Mouse (Mus musculus): ENCODE results near the gene Ttl.
A peak's percentile ranks its signal among the peaks of the same experiment; 100 is the strongest.

Ttl gene

DNA sequence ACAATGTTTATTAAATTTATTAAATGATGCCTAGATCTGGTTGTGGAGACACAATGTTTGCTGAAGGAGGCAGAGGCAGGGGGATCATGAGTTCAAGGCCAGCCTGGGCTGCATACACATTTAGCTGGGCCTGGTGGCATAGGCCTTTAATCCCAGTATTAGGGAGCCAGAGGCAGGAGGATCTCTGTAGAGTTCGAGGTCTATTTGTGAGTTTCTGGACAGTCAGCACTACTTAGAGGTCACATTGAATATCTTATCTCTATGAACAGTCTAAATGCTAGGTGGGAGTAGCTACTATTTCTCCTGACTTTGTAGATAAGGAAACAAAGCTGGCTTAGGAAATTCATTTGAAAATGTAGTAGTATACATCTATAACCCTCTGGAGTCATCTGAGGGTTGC, 21.8 kb downstream of the Ttl start:
- DNase-seq: no peak

DNA sequence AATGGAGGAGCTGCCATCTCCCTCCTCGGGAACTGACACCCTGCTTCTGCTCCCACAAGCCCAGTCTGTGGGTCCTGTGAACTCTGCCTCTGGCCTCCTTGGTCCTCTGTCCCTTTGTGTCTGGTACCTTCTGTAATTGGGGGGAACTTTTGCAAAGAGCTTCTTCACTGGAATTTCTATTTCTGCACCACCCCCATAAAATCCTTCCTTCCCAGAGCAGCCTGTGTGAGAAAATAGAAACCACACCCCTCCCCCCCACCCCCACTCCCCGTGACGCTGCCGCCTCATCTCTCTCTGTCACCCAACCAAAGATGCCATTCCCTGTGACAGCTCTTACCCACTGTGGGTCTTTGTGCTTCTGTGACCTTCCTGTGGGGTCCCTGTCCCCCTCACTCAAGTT, 24.6 kb downstream of the Ttl start:
- no peak for DNase-seq

DNA sequence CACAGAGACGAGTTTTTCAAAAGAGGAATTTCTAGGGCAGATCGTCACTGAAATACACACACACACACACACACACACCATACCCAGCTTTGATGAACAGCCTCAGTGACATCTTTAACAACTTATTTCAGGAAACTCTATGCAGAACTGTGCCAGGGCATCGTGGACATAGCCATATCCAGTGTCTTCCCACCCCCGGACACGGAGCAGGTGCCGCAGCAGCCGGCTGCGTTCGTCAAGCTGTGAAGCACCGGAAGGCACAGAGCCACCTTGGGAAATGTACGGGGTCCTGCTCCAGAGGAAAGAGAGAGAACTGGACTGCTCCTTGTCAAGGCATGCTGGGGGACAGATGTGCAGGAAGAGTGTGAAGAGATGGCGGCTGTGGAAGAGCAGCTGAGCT, 27.1 kb downstream of the Ttl start:
- DNase-seq: no peak

DNA sequence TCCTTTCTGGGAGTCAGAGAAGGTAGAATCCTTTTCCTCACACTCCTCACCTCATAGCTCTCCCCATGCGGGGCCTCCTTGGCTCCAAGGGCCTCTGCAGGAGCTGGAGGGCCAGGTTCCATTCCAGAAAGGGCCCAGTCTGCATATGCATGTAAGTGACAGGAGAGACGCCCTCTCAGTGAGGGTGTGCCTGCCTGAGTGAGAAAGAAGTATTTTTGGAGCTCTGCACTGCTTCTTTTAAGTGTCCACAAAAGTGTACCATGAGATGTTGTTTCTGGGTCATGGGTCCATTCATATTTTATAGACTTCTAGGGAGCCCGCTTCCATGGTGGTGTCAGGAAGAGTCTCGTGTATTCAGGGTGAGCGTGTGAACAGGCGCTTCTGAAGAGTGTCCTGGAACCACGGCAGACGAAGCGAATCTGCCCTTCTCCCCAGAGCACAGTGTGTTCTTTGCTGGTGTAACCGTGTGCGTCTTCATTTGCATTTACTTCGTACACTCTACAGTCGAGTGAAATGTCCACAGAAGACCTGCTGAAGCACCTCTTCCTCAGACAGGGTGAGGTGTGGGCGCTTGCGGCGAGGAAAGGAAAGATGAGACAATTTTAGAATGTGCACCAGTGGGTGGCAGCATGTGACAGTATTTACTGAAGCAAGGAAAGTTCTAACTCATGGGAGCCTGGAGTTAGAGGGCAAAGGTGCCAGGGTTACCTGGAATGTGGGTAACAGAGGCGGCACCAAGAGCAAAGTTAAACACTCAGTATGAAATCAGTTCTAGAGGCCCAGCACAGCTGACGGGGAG, 28.4 kb downstream of the Ttl start:
- DNase-seq: peak; percentile 2

DNA sequence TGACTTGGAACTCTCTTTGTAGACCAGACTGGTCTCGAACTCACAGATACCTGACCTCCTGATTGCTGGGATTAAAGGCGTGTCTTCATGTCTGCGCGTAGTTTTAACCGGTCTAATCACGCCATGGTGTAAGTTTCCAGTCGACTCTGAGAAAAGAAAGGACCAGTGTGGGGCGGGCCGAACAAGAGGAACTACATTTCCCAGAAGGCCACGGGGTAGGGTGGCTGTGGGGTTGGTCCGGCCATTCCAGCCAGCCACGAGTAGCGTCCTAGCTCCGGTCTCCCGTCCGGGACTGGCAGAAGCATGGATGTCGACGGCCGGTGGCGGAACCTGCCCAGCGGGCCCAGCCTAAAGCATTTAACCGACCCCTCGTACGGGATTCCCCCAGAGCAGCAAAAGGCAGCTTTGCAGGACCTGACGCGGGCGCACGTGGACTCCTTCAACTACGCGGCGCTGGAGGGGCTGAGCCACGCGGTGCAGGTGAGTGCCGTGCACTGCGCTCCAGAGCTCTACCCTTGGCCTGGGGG, 35.1 kb downstream of the Ttl start, which contains the start of gene Polr1b:
Polr1b (plus strand) TSS at position 212 of the 527 bp plus-strand sequence.
- DNase-seq: peak; percentile 96

DNA sequence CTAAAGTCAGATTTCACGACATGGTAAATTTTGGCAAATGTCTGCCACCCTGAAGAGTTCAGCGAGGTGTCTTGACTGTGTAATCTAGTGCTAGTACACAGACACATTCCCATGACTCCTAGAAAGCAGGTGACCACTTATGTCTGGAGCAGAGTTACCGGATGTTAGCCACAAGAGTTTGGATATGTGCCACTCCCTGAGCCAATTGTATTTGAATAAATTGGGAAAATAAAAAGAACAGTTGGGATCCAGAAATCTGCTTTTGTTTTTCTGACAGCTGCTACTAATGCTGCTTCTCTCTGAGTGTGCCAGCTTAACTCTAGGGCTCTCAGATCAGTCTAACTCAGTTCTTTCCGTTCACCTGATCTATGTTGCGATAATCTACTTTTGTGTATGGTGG, 47.2 kb downstream of the Ttl start:
- no peak for DNase-seq

DNA sequence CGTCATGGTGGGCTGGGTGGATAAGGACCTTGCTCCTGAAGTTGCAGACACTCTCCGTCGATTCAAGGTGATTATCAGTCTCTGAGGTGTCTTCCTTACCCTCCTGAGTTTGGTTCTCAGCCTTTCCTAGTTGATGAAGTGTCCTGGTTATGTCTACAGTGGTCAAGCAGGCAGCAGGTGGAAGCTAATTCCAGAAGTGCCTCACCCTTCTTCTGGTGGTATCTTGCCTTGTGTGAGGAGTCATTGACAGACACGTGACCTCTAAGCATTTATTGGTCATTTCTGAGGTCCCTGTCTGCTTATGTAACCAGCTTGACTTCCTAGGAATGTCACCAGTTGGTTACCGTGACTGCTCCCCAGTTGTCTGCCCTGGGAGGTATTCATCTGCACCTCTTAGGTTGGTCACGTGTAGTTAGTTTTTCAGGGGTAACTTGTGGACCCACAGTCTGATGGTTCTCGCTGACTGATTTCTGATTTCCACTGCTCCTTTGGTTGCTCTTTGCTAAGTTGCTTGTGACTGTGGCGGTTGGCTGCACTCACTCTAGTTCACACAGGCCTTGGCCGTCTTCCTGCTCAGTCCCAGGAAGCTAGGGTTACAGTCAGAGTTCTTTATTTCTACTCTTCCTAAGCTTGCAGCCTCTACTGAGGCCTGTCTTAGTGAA, 50.1 kb downstream of the Ttl start:
- no peak for DNase-seq

DNA sequence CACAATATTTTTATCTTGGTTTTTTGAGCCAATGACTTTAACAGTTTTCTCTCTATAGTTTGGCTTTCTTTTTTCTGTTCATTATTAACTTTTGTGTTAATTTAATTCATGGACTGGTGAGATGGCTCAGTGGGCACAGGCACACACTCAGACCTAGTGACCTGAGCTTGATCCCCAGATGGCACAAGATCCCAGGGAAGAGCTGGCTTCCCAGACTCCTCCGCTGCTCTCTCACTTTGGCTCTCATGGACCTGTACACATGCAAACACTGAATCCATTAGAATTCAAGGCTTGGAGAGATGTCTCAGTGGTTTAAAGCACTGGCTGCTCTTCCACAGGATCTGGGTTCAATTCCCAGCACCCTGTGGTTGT, 50.6 kb downstream of the Ttl start:
- DNase-seq: no peak

DNA sequence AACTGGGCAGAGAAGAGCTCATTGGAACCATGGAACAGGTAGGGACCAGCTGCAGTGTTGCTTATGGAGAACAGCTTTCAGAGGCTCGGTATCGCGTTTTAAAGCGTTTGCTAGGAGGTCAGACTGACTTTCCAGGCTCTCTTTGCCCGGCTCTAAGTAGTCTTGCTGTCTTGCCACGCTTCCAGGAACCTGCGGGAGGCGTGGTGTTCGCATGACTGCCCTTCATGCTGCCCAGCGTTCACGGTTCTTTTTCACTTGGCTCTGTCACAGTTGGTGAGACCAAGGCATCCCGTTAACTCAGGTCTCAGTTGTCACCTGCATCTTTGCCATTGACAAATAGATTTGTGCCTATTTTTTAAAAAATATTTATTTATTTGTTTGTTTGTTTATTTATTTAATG, 52.3 kb downstream of the Ttl start:
- no peak for DNase-seq

DNA sequence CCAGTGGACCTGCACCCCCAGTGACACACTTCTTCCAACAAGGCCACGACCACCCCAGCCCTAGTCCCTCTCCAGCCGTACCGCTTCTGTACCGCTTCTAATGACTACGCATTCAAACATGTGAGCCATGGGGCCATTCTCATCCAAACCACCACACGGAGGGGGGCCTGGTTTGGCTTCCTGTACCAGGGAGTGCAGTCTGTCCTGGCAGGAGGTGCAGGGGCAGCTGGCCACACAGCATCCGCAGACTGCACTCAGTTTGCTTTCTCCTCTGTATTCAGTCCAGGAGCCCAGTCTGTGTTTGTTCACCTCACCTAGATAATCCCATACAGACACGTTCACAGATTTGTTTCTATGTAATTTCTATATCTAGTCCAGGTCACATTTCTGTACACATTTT, 56.2 kb downstream of the Ttl start:
- DNase-seq: no peak

DNA sequence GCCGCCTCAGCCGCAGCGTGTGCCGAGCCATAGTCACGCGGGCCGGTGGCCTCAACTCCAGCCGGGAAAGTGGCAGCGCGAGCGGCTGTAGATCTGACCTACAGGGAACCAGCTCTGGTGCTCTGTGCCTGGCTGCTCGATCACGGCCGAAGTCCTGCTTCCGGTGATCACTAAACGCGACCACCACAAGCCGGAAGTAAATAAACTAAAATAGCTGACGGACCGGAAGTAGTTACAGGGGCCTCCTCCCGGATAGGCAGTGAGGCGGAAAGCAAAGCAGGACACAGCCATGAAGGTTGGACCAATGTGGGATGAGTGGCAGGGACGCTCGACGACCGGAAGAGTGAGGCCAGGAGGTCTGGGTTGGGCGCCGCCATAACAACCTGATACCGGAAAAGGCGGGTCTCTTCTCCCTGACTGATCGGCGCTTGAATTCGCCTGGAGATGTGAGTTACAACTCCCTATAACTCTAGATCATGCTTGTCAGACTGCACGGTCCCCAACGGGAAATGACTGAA, 63.7 kb downstream of the Ttl start, which contains the start of gene Chchd5:
Chchd5 (plus strand) TSS at position 289 of the 518 bp plus-strand sequence.
- DNase-seq: peak; percentile 99

DNA sequence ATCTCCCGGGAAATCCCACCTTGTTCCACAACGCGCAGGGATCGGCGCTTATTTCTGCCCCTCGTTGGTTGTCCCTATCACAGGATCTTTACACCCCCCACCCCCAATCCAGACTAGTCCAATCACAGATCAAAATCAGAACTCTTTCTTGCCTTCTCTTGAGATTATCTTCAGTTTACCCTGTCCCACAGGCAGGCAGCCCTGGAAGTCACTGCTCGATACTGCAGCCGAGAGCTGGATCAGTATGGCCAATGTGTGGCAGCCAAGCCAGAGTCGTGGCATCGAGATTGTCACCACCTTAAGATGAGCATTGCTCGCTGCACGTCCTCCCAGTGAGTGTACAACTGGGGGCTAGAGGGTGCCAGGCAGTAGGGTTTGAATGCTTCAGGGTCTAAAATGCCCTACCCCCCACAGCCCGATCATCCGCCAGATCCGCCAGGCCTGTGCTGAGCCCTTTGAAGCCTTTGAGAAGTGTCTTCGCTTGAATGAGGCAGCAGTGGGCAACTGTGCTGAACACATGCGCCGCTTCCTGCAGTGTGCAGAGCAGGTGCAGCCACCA, 64.3 kb downstream of the Ttl start:
- DNase-seq: no peak

DNA sequence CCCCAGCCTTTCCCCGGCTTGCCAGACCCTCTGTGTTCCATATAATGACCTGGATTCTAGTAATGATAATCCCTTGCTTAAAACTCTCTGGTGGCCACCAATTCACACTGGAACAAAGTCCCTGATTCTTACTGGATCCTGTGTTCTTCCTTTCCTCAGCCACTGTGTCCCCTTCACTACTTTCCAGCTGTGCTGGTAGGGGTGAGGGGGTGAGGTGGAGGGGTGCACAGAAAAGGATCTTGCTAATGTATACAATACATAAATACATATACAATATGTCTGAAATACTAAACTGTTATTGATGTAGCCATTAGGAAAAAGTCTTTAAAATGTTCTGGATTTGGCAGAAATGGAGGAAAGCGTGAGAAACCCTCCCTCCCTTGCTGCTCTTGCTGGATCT, 65.0 kb downstream of the Ttl start:
- DNase-seq: no peak

DNA sequence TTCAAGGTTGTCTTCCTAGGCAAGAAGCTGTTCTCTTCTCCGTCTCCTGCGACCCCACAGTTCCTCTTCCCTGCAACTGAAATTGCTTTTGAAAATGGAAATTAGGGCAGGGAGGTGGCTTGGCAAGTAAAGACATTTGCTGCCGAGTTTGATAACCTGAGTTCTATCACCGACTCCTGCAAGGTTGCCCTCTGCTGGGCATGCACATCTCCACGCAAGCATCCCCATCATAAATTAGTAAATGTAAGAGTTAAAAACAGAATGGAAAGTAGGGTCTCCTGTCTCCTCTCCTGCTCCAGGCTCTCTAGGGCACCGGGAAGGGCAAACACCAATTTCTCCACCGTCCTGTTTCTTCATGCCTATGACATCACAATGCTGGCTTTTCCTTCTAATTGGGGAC, 66.5 kb downstream of the Ttl start:
- DNase-seq: no peak

DNA sequence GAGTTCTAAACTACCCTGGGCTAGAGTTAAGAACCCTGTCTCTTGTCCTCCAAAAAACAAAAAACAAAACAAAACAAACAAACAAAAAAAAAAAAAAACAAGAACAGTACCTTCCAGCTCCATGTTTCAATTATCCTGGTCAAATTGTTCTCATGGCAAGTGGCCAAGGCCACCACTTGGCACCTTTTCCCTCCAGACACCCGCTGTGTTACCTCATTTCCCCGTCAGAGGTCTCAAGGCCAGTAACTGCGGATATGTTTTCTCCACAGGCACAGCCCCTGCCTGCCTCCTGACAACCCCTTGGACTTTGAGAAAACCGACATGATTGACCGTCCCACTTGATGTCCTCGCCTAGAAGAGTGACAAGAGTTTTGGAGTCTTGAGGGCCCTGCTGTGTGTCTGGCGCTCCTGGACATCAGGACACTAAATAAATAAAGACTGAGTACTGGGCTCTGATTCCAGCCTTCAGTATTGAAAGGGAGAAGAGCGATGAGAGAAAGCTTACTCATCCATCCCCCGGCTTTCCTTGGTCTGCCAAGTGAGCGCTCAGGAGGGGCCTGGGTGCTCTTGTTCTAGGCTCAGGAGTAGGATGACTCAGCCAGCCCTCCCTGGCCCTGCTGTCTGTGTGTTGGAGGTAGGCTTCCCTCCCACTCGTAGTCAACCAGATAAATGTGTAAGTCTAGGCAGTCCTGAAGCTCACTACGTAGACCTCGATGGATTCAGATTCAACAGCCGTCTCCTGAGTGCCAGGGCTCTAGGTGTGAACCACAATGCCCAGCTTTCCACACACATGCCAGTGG, 67.5 kb downstream of the Ttl start:
- no peak for DNase-seq

DNA sequence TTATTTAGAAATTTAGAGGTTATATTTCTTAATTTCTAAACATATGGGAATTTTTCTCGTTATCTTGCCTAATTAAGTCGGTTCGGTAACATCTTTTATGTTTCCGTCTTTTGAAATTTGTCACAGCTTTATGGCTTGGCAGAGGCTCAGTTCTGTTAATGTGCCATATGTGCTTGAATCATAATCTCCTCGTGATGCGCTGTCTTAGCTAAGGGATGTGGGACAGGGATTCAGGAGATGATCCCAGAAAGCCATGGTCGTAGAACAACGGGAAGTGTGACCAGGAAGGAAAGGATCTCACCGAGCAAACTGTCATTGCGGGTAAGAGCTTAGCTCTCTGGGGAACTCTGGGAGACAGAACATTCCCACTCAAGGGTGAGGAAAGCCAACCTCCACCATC, 74.2 kb downstream of the Ttl start:
- peak; percentile 64 for DNase-seq
